In the genomic region with DNA sequence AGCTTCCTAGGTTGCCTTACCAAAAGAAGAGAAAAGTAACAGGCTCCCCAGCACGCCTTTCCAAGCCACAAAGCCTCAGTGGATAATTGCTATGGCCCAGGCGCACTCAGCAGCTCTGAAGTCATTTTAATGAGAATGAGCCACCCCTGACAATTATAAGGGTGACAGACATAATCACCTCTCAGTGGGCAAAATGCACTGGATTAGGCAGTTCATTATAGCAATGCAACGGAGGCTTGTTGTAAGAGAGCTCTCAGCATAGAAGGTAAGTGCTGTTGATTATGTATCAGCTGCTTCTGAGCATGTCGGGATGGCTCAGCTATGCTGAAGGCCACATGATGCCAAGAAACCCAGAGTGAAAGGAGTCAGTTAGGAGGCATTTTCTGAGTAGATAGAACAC, we compare ENCODE assay signal across 23 mouse cellular contexts.
DNase-seq lines count a peak whose midpoint lies in the region; ATAC-seq and TF ChIP-seq lines count a peak whose summit lies in the region.
"Had no signal": no experiment of that assay in that cellular context is flagged by ENCODE, and none has a peak within 500 bp of the region (broad histone marks: within the 10 kb centered on the region; RNA-seq: fewer than 3 reads in every experiment).

No protein-coding gene starts in this region.

- no peak for TF ChIP-seq POLR2A in lung, adult 2 months (IDR thresholded peaks at IDR 0.05; ENCODE audit: borderline replicate concordance, extremely low read depth, low read depth, low read length)

- no peak overlapping the region for H3K4me3 ChIP-seq in midbrain, embryonic 11.5 days (ENCODE audit: low read depth, low read length)
- H3K4me3 ChIP-seq in midbrain, embryonic 10.5 days = no peak overlapping the region
- H3K4me3 ChIP-seq in forebrain, embryonic 14.5 days (ENCODE audit: low read depth, low read length) = no peak overlapping the region
- H3K4me3 ChIP-seq in midbrain, embryonic 14.5 days (replicated peaks; ENCODE audit: low read depth, low read length) = no peak overlapping the region
- no peak overlapping the region for H3K4me3 ChIP-seq in intestine, embryonic 16.5 days (ENCODE audit: low read length)
- H3K4me3 ChIP-seq in lung, adult 2 months (replicated peaks; ENCODE audit: extremely low read depth, low read depth, low read length) = no peak overlapping the region
- H3K4me3 ChIP-seq: gastrocnemius, adult 2 months; hindbrain, embryonic 12.5 days; left cerebral cortex, adult 2 months; limb, embryonic 15.5 days; lung, embryonic 15.5 days; megakaryocyte, embryonic 14.5 days; neural tube, embryonic 12.5 days had no signal

- H3K9me3 ChIP-seq in midbrain, embryonic 11.5 days (ENCODE audit: control insufficient read depth, low read length) = no peaks in the 10 kb centered on the region
- no peaks in the 10 kb centered on the region for H3K9me3 ChIP-seq in midbrain, embryonic 10.5 days (replicated peaks)
- no peaks in the 10 kb centered on the region for H3K9me3 ChIP-seq in forebrain, embryonic 14.5 days (replicated peaks; ENCODE audit: control insufficient read depth, low read length)
- H3K9me3 ChIP-seq in midbrain, embryonic 14.5 days (ENCODE audit: control insufficient read depth, low read length) = no peaks in the 10 kb centered on the region
- H3K9me3 ChIP-seq in intestine, embryonic 16.5 days (ENCODE audit: control insufficient read depth, low read length) = no peaks in the 10 kb centered on the region
- H3K9me3 ChIP-seq: hindbrain, embryonic 12.5 days; limb, embryonic 15.5 days; lung, embryonic 15.5 days; megakaryocyte, embryonic 14.5 days; neural tube, embryonic 12.5 days had no signal

- no peak overlapping the region for H3K4me2 ChIP-seq in midbrain, embryonic 11.5 days
- no peak overlapping the region for H3K4me2 ChIP-seq in forebrain, embryonic 14.5 days (ENCODE audit: low read length)
- H3K4me2 ChIP-seq in midbrain, embryonic 14.5 days (ENCODE audit: low read length) = no peak overlapping the region
- H3K4me2 ChIP-seq in intestine, embryonic 16.5 days (ENCODE audit: low read depth, low read length) = no peak overlapping the region
- H3K4me2 ChIP-seq: heart, embryonic 11.5 days; hindbrain, embryonic 12.5 days; limb, embryonic 15.5 days; lung, embryonic 15.5 days; neural tube, embryonic 12.5 days had no signal

- H3K27ac ChIP-seq in midbrain, embryonic 11.5 days (ENCODE audit: low read depth, low read length) = no peak overlapping the region
- no peak overlapping the region for H3K27ac ChIP-seq in midbrain, embryonic 10.5 days (replicated peaks)
- peak overlapping the region; percentile 59 for H3K27ac ChIP-seq in forebrain, embryonic 14.5 days (ENCODE audit: low read depth, low read length)
- 0 out of 2 replicates have a peak overlapping the region, but pooled peaks have one; percentile 8 for H3K27ac ChIP-seq in midbrain, embryonic 14.5 days (replicated peaks; ENCODE audit: low read depth, low read length)
- H3K27ac ChIP-seq in intestine, embryonic 16.5 days (ENCODE audit: low read length) = no peak overlapping the region
- H3K27ac ChIP-seq: gastrocnemius, adult 2 months; hindbrain, embryonic 12.5 days; left cerebral cortex, adult 2 months; limb, embryonic 15.5 days; liver, embryonic 14.5 days; lung, embryonic 15.5 days; neural tube, embryonic 12.5 days had no signal

- no peak for DNase-seq in midbrain, embryonic 11.5 days (ENCODE audit: low spot score, missing footprints)
- no peak for DNase-seq in midbrain, embryonic 10.5 days (ENCODE audit: low spot score)
- DNase-seq in forebrain, embryonic 14.5 days (ENCODE audit: low spot score) = peak; percentile 83
- DNase-seq in midbrain, embryonic 14.5 days = peak; percentile 33
- DNase-seq in thymus, postnatal 4 days = no peak
- DNase-seq in lung, adult 2 months = no peak
- DNase-seq: adrenal gland, postnatal 25 days; cerebellum, adult 9-10 months; gastrocnemius, adult 2 months; heart, postnatal 10 days; kidney, adult 11 months; left cerebral cortex, postnatal 4 days; lung, postnatal 36 days had no signal

- H3K9ac ChIP-seq in midbrain, embryonic 11.5 days (ENCODE audit: low read length) = no peak overlapping the region
- H3K9ac ChIP-seq in forebrain, embryonic 14.5 days (ENCODE audit: low read length) = no peak overlapping the region
- H3K9ac ChIP-seq in midbrain, embryonic 14.5 days (replicated peaks; ENCODE audit: low read length) = no peak overlapping the region
- no peak overlapping the region for H3K9ac ChIP-seq in intestine, embryonic 16.5 days (ENCODE audit: low read depth, low read length)
- H3K9ac ChIP-seq: hindbrain, embryonic 12.5 days; limb, embryonic 15.5 days; liver, embryonic 14.5 days; lung, embryonic 15.5 days; neural tube, embryonic 12.5 days had no signal

- ATAC-seq in midbrain, embryonic 11.5 days (ENCODE audit: low FRiP score) = peak; percentile 57
- ATAC-seq in forebrain, embryonic 14.5 days = peak; percentile 93
- ATAC-seq in midbrain, embryonic 14.5 days (ENCODE audit: low FRiP score, low TSS enrichment) = peak; percentile 53; the same call in 1 of the 2 replicates
- ATAC-seq in intestine, embryonic 16.5 days = no peak
- ATAC-seq: CD4-positive, CD25-positive, alpha-beta regulatory T cell, adult 4 months had no signal

- H3K27me3 ChIP-seq in midbrain, embryonic 11.5 days (ENCODE audit: control insufficient read depth, insufficient read depth, low read length) = no peaks in the 10 kb centered on the region
- H3K27me3 ChIP-seq in midbrain, embryonic 10.5 days (ENCODE audit: low read depth, poor library complexity, severe bottlenecking) = no peaks in the 10 kb centered on the region
- H3K27me3 ChIP-seq in forebrain, embryonic 14.5 days (replicated peaks; ENCODE audit: control insufficient read depth, insufficient read depth, low read length) = no peaks in the 10 kb centered on the region
- H3K27me3 ChIP-seq in midbrain, embryonic 14.5 days (ENCODE audit: control insufficient read depth, insufficient read depth, low read length) = no peaks in the 10 kb centered on the region
- H3K27me3 ChIP-seq in intestine, embryonic 16.5 days (replicated peaks; ENCODE audit: control insufficient read depth, insufficient read depth, low read length) = no peaks in the 10 kb centered on the region
- H3K27me3 ChIP-seq: hindbrain, embryonic 12.5 days; limb, embryonic 15.5 days; lung, embryonic 15.5 days; megakaryocyte, embryonic 14.5 days; neural tube, embryonic 12.5 days had no signal

- no peaks in the 10 kb centered on the region for H3K4me1 ChIP-seq in midbrain, embryonic 11.5 days (ENCODE audit: control insufficient read depth, insufficient read depth, low read length)
- no peaks in the 10 kb centered on the region for H3K4me1 ChIP-seq in midbrain, embryonic 10.5 days
- H3K4me1 ChIP-seq in forebrain, embryonic 14.5 days (ENCODE audit: control insufficient read depth, insufficient read depth, low read length) = peaks cover 12% of the 10 kb centered on the region
- no peaks in the 10 kb centered on the region for H3K4me1 ChIP-seq in midbrain, embryonic 14.5 days (ENCODE audit: control insufficient read depth, insufficient read depth, low read length)
- H3K4me1 ChIP-seq in intestine, embryonic 16.5 days (ENCODE audit: control insufficient read depth, insufficient read depth, low read length) = no peaks in the 10 kb centered on the region
- no peaks in the 10 kb centered on the region for H3K4me1 ChIP-seq in lung, adult 2 months (ENCODE audit: control insufficient read depth, insufficient read depth, low read length)
- H3K4me1 ChIP-seq: hindbrain, embryonic 12.5 days; limb, embryonic 15.5 days; lung, embryonic 15.5 days; neural tube, embryonic 12.5 days had no signal

- H3K36me3 ChIP-seq in midbrain, embryonic 11.5 days (ENCODE audit: control insufficient read depth, insufficient read depth, low read length) = no peaks in the 10 kb centered on the region
- H3K36me3 ChIP-seq in midbrain, embryonic 10.5 days = no peaks in the 10 kb centered on the region
- no peaks in the 10 kb centered on the region for H3K36me3 ChIP-seq in forebrain, embryonic 14.5 days (ENCODE audit: control insufficient read depth, insufficient read depth, low read length)
- H3K36me3 ChIP-seq in midbrain, embryonic 14.5 days (ENCODE audit: control insufficient read depth, insufficient read depth, low read length) = no peaks in the 10 kb centered on the region
- no peaks in the 10 kb centered on the region for H3K36me3 ChIP-seq in intestine, embryonic 16.5 days (ENCODE audit: control insufficient read depth, insufficient read depth, low read length)
- H3K36me3 ChIP-seq: hindbrain, embryonic 12.5 days; limb, embryonic 15.5 days; lung, embryonic 15.5 days; neural tube, embryonic 12.5 days had no signal

- no peak for TF ChIP-seq CTCF in lung, adult 2 months (IDR thresholded peaks at IDR 0.05; ENCODE audit: insufficient read depth, low read length)

- WGBS in midbrain, embryonic 11.5 days = 52% methylated on average over 4 of the region's 4 CpGs
- 59% methylated on average over 4 of the region's 4 CpGs for WGBS in midbrain, embryonic 10.5 days
- 5% methylated on average over 4 of the region's 4 CpGs for WGBS in forebrain, embryonic 14.5 days
- WGBS in midbrain, embryonic 14.5 days = 38% methylated on average over 4 of the region's 4 CpGs
- WGBS in intestine, embryonic 16.5 days = 67% methylated on average over 4 of the region's 4 CpGs
- 72% methylated on average over 4 of the region's 4 CpGs for WGBS in lung, adult 2 months

Comparison
In these comparisons a context has a peak if more than half of its experiments do, and no peak if none do; other contexts are left out.
1. DNase-seq: peak in forebrain, embryonic 14.5 days (single experiment) and midbrain, embryonic 14.5 days (single experiment); none in midbrain, embryonic 11.5 days (single experiment), midbrain, embryonic 10.5 days (single experiment), thymus, postnatal 4 days (single experiment) and lung, adult 2 months (single experiment).
2. H3K27ac ChIP-seq: peak in forebrain, embryonic 14.5 days (single experiment) and midbrain, embryonic 14.5 days (single experiment); none in midbrain, embryonic 11.5 days (single experiment), midbrain, embryonic 10.5 days (single experiment) and intestine, embryonic 16.5 days (single experiment).